Mouse (Mus musculus) mouse embryonic stem cell (cell line): ENCODE data around the gene Cflar.

Source experiments
- in situ Hi-C, 2 experiments: fragments of 300-500 bp; cut with MboI; formaldehyde crosslinking; loops; 1 replicate in 1 of 2; 3 replicates in 1 of 2; pipeline ENCODE4 v1.14.3; 2019 to 2020; ENCODE audit warnings: low sequenced_read_pairs in 2 of 2, low pct_unique_long_range_greater_than_20kb in 1 of 2, mixed read lengths in 1 of 2; ENCODE audit not compliant: unreplicated experiment in 1 of 2

The Cflar gene

DNA sequence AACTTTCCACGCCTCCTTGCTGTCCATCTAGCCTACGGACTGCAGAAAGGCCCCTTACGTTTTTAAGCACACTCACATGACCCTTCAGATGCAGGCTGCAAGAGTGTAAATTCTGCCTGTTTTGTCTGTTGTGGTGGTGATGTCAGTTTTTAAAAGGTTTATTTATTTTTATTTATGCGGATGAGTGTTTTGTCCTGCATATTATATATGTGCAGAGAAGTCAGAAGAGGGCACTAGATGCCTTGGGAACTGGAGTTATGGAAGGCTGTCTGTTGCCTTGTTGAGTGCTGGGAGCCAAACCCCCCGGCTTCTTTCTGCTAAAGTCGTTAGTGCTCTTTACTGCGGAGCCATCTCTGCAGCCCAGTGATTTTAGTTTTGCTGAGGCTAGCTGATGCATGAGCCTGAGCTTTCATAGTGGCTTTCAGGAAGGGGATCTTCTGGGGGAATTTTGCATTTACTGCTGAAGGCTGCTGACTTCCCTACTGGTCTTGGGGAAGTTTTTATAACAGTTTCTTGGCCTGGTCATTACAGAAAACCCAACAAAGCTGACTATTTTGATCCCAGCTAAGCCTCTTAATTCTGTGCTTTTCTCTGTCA, 12.6 kb downstream of the Cflar start:
- in situ Hi-C loops: no loop called here

GRCm38 (mm10) chr1:58724533-58724932, 13.2 kb downstream of the Cflar start:
- in situ Hi-C loops: no loop called here

DNA sequence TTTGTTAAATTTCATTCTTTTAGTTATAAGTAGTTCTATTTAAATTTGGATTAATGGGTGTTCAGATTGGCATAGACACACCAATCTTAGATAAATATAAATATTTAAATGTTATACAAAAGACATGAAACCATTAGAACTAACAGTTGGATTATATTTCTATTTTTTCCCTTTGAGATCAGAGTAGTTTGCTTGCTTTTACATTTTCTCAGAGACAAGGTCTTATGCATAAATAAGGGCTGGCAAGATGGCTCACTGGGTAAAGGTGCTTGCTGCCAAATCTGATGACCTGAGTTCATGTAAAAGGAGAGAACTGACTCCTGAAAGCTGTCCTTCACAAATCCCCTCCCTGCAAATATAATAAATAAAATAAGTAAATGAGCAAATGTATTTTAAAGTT, 13.8 kb downstream of the Cflar start:
- in situ Hi-C loops: no loop called here

DNA sequence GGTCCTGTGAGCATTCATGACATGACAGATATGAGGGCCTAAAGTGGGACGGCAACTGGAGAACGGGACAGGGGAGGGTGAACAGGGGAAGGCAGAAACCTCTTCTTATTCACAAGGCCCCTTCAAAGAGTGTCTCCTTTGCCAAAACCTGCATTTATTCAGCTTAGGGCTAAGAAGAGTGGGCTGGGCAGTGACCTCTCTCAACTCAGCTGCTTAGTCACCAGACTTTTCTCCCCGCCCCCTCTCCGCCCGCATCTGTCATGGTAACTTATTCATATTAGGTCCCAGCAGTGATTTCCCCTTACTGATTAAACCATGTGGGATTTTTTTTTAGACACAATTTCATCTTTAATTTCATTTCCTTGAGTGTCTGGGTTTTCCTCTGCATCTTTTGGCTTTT, 14.5 kb downstream of the Cflar start:
- in situ Hi-C loops: no loop called here

- in situ Hi-C loops: no loop called here
Measured at GRCm38 (mm10) chr1:58727019-58727746, 15.9 kb downstream of the Cflar start.

DNA sequence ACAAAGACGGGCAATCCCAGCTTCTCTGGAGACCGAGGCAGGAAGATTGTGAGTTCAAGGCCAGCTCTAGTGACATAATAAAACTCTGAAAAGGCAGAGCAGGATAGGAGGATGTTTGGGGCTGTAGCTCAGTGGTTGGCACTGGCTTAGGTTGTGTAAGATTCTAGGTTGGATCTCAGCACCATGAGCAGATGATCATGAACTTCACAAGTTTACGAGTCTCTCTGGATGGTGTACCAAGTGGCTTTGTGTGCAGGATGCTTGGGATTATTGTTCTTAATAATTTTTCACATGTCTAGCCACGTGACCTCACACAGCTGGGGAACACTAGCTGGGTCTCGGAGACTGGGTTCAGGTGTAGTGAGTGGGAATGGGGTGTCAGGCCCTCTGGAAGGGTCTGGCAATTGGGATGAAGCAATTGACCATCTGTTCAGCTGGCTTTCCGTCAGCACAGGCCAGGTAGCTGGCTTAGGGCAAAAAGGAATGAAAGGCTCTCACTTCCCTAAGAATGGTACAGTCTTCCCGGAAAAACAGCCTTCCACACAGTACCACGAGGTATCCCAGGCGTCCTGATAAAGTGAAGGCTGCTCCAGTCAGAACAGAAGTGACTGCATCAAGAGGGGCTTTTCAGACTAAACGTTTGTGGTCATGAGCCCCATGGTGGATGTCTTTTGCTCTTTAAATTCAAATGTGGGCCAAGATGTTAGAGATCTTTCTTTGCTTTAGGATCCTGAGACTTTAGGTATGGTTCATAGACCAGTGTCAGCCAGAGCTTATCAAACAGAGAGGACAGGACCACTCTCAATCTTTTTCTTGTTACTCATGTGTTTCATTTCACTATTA, 16.7 kb downstream of the Cflar start:
- in situ Hi-C loops: no loop called here

GRCm38 (mm10) chr1:58728590-58728868, 17.2 kb downstream of the Cflar start:
- in situ Hi-C loops: no loop called here

DNA sequence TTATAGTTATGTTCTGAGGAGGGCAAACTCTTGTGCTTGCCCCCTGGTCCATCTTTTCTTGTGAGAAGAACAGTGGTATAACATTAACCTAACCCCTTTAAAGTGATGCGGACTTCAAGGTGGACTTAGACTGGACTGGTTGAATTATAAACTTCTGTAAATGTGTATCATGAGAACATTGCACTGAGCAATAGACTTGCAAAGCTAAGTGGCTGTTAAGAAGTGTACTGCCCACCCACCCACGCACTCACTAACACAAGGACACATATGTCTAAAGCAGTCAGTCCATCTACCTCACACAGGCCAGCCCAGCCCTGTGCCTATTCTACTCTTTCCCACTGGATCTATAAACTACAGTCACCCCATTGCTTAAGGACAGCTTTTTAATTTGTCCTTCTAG, 22.3 kb downstream of the Cflar start:
- in situ Hi-C loops: no loop called here

DNA sequence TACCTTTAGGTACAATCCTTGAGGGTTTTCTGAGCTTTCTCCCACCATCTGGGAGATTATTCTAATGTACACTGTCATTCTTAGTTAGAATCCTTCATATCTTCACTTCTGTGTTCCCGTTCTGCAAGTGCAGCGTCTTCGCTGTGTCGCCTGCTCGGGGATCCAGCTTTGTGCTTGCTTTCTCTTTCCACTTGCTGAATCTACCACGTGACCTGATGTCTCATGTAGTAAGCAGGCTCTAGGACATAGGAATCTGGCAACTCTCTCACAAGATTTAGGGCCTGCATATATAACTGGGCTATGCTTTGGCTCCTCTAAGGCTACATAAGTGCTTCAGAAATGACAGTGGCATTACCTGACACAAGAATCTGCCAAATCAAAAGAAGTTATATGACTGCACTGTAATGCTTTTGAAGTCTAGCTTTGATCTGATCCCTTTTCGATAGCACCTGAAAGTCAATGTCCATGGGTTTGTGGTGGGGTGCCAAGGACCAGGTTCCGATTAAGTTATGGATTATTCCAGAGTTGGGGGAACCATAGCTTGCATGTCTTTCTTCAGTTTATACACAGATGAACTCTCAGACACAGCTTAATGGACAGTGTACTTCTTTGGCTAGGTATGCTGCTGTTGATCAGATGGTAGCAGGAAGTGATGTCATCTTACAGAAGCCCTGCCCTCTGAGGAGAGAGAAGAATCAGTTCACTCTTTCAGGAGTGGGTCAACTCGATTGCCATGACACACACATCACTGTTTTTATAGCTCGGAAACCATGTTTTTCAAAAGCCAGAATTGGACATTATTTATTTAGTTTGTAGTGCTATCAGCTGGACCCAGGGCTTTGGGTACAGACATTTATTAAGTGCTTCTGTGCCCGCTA, 23.0 kb downstream of the Cflar start:
- in situ Hi-C loops: no loop called here

DNA sequence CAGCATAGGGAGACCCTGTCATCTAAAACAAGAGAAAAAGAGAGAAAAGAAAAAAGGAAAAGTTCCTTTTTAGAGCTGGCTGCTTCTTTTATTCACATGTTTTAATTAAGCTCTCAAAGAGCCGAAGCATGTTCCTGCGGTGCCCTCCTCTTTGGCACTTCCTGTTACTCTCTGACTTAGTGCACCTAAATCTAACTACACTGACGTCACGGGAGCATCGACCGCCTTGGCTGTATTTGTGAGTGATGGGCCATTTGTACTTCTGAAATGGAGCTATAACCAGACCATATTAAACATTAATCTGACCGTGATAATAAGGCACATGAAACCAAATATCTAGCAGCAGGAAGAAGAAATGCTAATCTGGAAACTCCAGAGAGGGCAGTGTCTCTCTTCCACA, 24.7 kb downstream of the Cflar start:
- in situ Hi-C loops: no loop called here

GRCm38 (mm10) chr1:58736968-58737367, 25.7 kb downstream of the Cflar start:
- in situ Hi-C loops: no loop called here

DNA sequence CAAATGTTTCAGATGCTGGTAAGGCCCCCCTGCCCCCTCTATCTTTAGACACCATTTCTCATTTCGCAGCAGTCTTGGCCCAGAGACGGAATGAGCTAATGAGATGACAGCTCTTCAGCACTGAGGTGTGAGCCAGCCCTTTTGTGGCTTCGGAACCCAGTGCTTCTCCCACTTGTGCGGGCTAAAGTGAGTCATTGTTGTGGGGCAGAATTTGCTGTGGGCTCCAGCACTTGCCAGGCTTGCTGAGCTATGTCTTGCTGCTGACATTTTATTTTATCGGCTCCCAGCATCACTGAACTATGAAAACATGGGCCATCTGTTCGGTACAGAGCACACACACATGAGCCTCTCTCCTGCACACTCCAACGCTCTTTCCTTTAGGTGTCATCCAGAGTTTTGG, 28.2 kb downstream of the Cflar start:
- in situ Hi-C loops: no loop called here

DNA sequence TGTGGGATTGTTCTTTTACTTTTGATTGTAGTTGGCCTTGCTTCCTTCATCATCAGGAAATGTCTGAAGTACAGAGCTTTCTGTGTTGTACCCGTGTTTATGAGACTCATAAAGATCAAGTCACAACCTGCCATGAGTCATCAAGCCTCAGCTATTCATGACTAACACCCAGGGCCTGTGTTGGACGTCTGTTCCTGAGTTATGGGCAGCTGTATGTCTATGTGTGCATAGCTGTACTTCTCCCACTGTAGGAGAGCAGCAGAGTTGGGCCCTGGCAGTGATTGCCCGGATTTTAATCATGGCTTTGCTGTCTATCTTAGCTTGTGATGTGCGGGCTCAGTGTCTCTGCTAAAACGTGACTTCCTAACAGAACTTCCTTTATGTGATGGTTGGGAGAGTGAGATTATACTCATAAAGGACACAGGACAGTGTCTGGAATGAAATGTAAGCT, 31.3 kb downstream of the Cflar start:
- in situ Hi-C loops: loop anchor here in 1 of 2 experiments (10.0 kb wide), 1 partner anchor 82 kb away; no protein-coding TSS in a partner anchor

DNA sequence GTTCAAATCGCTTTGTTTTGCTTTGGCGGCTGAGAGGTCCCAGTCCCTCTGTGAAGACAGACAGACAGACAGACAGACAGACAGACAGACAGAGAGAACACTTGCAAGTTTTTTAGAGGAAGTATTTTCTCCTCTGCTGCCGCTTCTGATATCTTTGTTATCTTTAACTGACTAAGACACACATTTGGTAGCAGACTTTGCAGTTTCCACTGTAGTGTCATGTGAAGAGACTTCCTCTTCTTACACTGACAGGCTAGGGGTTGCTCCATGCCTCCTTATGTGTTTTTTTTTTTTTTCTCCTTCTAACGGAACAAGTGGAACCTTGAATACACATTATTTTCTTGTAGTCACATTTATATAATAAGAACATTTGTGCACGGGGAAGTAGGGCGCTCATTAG, 31.9 kb downstream of the Cflar start:
- in situ Hi-C loops: loop anchor here in 1 of 2 experiments (10.0 kb wide), 1 partner anchor 82 kb away; no protein-coding TSS in a partner anchor

GRCm38 (mm10) chr1:58744645-58745044, 33.3 kb downstream of the Cflar start:
- in situ Hi-C loops: loop anchor here in 1 of 2 experiments (10.0 kb wide), 1 partner anchor 80 kb away; no protein-coding TSS in a partner anchor

DNA sequence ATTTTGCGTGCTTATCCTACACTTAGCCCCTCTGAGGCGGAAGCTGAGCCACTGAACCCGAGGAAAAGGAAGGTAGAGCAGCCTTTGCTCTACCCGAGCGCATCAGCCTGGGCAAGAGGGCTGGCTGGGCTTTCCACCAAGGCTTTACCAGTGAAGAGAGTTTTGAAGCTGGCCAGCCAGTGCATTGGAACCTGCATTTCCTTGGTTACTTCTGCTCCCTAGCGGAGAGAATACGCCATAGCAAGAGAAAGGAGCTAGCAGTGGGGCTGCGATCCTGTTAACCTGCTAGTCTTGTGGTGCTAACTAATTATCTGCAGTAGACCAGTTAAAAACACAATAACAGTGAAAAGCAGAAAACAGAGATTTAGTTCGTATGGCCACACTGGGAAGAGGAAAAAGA, 35.6 kb downstream of the Cflar start:
- in situ Hi-C loops: loop anchor here in 1 of 2 experiments (10.0 kb wide), 1 partner anchor 78 kb away; no protein-coding TSS in a partner anchor

DNA sequence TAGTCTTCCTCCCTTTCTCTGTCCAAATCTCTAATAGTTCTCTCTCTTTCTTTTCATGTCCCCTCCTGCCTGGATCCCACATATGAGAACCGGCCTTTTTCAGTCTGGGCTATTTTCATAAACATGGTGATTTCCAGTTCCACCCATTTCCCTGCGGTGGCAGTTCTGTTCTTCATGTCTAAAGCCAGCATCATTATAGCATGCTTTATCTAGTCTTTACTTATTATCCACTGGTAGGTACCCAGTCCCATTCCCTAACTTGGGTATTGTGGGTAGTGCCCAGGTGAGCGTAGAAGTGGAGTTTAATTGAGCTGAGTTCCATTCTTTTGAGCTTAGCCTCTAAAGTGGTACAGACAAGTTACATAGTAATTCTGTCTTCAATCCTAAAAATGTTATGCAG, 48.1 kb downstream of the Cflar start:
- in situ Hi-C loops: loop anchor here in 1 of 2 experiments (25.0 kb wide), 1 partner anchor 853 kb away; no protein-coding TSS in a partner anchor

DNA sequence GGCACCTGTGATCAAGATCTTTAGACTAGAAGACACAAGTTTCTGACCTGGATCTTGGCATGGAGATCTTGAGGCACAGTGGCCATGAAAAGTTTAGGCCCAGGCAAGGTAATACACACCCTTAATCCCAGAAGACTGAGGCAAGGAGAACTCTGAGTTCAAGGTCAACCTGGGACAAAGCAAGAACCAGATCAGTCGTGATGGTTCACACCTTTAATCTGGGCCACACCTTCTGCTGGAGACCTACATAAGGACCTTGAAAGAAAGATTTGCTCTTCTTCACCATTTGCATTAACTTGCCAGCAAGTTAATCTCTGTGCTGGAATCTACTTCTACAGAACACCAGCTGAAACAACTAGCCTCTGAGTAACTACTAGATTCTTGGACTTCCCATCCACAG, 49.3 kb downstream of the Cflar start:
- in situ Hi-C loops: loop anchor here in 1 of 2 experiments (25.0 kb wide), 1 partner anchor 852 kb away; no protein-coding TSS in a partner anchor
